Comparison of ENCODE assay signal across 8 mouse cellular contexts in the genomic region with DNA sequence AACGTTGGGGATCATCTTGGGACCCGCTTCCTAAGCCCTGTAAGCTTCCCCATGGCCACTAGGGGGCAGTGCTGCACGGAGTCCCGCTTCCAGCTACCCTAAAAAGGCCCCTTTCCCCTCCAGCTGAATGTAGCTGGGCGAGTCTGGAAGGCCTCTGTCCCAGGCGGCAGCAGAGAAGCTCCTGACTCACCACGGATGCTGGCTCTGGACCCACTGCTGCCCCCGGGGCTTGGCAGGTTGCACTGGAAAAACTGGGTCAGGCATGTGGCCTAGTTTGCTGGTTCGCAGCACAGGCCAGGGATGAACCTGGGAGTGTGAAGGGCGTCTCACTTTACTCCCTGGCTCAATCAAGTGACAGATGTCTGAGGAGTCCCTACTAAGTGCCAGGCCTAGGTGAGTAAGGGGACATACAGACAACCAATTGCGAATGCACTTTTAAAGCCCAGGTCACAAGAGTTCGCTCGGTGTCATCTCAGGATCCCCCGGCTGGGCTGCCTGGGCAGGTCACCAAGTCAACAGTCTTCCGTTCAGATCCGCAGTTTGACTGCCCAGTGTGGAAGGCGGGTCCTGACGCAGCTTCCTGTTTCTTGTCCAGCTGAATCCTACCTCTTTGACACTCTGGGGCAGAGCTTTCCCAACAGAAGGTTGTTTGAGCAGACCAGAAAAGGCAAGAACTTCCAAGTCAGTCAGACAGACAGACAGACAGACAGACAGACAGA. TPM values are rescaled to one million over a fixed set of nuclear protein-coding genes. Genes with fewer than 3 reads are reported as not detected.
DNase-seq lines count a peak whose midpoint lies in the region; ATAC-seq and TF ChIP-seq lines count a peak whose summit lies in the region.

No protein-coding gene starts in this region.

- peak overlapping the region; percentile 69 for H3K9ac ChIP-seq in MEL (ENCODE audit: control insufficient read depth, low read depth, low read length, poor library complexity, severe bottlenecking)
- H3K9ac ChIP-seq in lung, postnatal 0 days (replicated peaks; ENCODE audit: low read depth): no peak overlapping the region

- no peak for TF ChIP-seq EP300 in MEL (IDR thresholded peaks at IDR 0.05; ENCODE audit: low read depth in 1 of 2, low read length in 2 of 2)
- TF ChIP-seq EP300 in lung, postnatal 0 days (IDR thresholded peaks at IDR 0.05): peak; percentile 55

- peak; percentile 99 for TF ChIP-seq RAD21 in MEL (IDR thresholded peaks at IDR 0.05; ENCODE audit: low read depth, low read length)

- peak; percentile 92 for ATAC-seq in lung, postnatal 0 days

- DNase-seq in MEL (ENCODE audit: low read depth, low spot score): peak; percentile 93
- peak; percentile 87 to 90 for DNase-seq in cerebellum, adult 18-20 months
- peak; percentile 91 for DNase-seq in forelimb bud, embryonic 11.5 days (ENCODE audit: low read depth, low spot score)
- peak; percentile 96 for DNase-seq in heart, postnatal 4 days
- peak; percentile 67 for DNase-seq in layer of hippocampus, adult 9-11 months
- peak; percentile 95 for DNase-seq in lung, postnatal 0 days (ENCODE audit: low spot score)
- DNase-seq in ovary, postnatal 10 days (ENCODE audit: low spot score): peak; percentile 91
- peak; percentile 68 to 91 for DNase-seq in thymus, postnatal 10 days (ENCODE audit: low spot score in 2 of 2)

- TF ChIP-seq CTCF in MEL (IDR thresholded peaks at IDR 0.05 in 2 of 3, conservative IDR thresholded peaks at IDR 0.05 in 1 of 3; ENCODE audit: control insufficient read depth in 1 of 3, insufficient read depth in 1 of 3, low read depth in 2 of 3, low read length in 3 of 3, poor library complexity in 1 of 3, severe bottlenecking in 1 of 3): peak; percentile 98 to 100 (median 99)
- peak; percentile 94 for TF ChIP-seq CTCF in lung, postnatal 0 days (IDR thresholded peaks at IDR 0.05)

- peak in 1 of 2 experiments; percentile 11; a peak in 1 of 4 replicates for TF ChIP-seq POLR2A in MEL (IDR thresholded peaks at IDR 0.05; ENCODE audit: control insufficient read depth in 1 of 2, insufficient read depth in 1 of 2, low read depth in 1 of 2, low read length in 2 of 2, poor library complexity in 1 of 2)

- H3K9me3 ChIP-seq in MEL (replicated peaks; ENCODE audit: insufficient read depth, low read length): no peaks in the 10 kb centered on the region
- no peaks in the 10 kb centered on the region for H3K9me3 ChIP-seq in lung, postnatal 0 days (ENCODE audit: low read length)

- H3K27ac ChIP-seq in MEL (ENCODE audit: control insufficient read depth, low read depth, low read length): no peak overlapping the region
- H3K27ac ChIP-seq in lung, postnatal 0 days (ENCODE audit: low read length): peak overlapping the region; percentile 58

- H3K27me3 ChIP-seq in MEL (ENCODE audit: control insufficient read depth in 1 of 2, insufficient read depth in 2 of 2, low read length in 2 of 2): no peaks in the 10 kb centered on the region
- no peaks in the 10 kb centered on the region for H3K27me3 ChIP-seq in lung, postnatal 0 days (replicated peaks; ENCODE audit: insufficient read depth, low read length)

- H3K4me1 ChIP-seq in MEL (ENCODE audit: control insufficient read depth in 1 of 2, insufficient read depth in 2 of 2, low read length in 2 of 2): peaks cover 3 to 11% of the 10 kb centered on the region in 2 experiments; a peak in 3 of 4 replicates
- no peaks in the 10 kb centered on the region for H3K4me1 ChIP-seq in lung, postnatal 0 days (ENCODE audit: insufficient read depth, low read depth, low read length)

- H3K4me2 ChIP-seq in lung, postnatal 0 days (replicated peaks; ENCODE audit: low read depth, low read length): no peak overlapping the region

- no peaks in the 10 kb centered on the region for H3K79me2 ChIP-seq in MEL (ENCODE audit: control insufficient read depth, insufficient read depth, low read length, poor library complexity)

- H3K36me3 ChIP-seq in MEL (ENCODE audit: control insufficient read depth in 1 of 2, insufficient read depth in 2 of 2, low read length in 2 of 2): peaks cover 0 to 5% of the 10 kb centered on the region in 2 experiments; a peak in 2 of 4 replicates
- H3K36me3 ChIP-seq in lung, postnatal 0 days (ENCODE audit: insufficient read depth, low read length): no peaks in the 10 kb centered on the region

- 23% methylated on average over 18 of the region's 18 CpGs for WGBS in lung, postnatal 0 days

- H3K4me3 ChIP-seq in MEL (ENCODE audit: control insufficient read depth in 1 of 2, insufficient read depth in 1 of 2, low read depth in 2 of 2, low read length in 2 of 2): peak overlapping the region in 1 of 2 experiments; percentile 38; a peak in 2 of 4 replicates
- H3K4me3 ChIP-seq in lung, postnatal 0 days (ENCODE audit: low read depth, low read length): no peak overlapping the region

TF ChIP-seq in MEL, 35 proteins besides CTCF, POLR2A, EP300 and RAD21:
- TF ChIP-seq POLR2AphosphoS2 (IDR thresholded peaks at IDR 0.05; ENCODE audit: low read length): no peak
- TF ChIP-seq UBTF (IDR thresholded peaks at IDR 0.05; ENCODE audit: borderline replicate concordance, insufficient read depth, low read depth, low read length): no peak
- no peak for TF ChIP-seq RCOR1 (IDR thresholded peaks at IDR 0.05; ENCODE audit: low read depth, low read length)
- no peak for TF ChIP-seq E2F4 (IDR thresholded peaks at IDR 0.05; ENCODE audit: borderline replicate concordance, low read depth, low read length)
- TF ChIP-seq MAZ (IDR thresholded peaks at IDR 0.05; ENCODE audit: low read depth, low read length): 0 out of 2 replicates have a peak, but pooled peaks have one; percentile 56
- peak; percentile 36; the same call in 1 of the 2 replicates for TF ChIP-seq ETS1 (IDR thresholded peaks at IDR 0.05; ENCODE audit: low read depth, low read length)
- TF ChIP-seq MEF2A (IDR thresholded peaks at IDR 0.05; ENCODE audit: extremely low read depth, insufficient replicate concordance, low read depth, low read length, poor library complexity, severe bottlenecking): no peak
- peak; percentile 63 for TF ChIP-seq ZKSCAN1 (IDR thresholded peaks at IDR 0.05; ENCODE audit: low read depth, low read length)
- TF ChIP-seq MXI1 (IDR thresholded peaks at IDR 0.05; ENCODE audit: low read depth, low read length): no peak; the same call in 1 of the 2 replicates
- 0 out of 2 replicates have a peak, but pooled peaks have one; percentile 11 for TF ChIP-seq TCF12 (IDR thresholded peaks at IDR 0.05; ENCODE audit: low read depth, low read length)
- peak; percentile 98 for TF ChIP-seq ZC3H11A (IDR thresholded peaks at IDR 0.05; ENCODE audit: low read depth, low read length)
- no peak for TF ChIP-seq MYB (IDR thresholded peaks at IDR 0.05; ENCODE audit: low read depth, low read length)
- 0 out of 2 replicates have a peak, but pooled peaks have one; percentile 16 for TF ChIP-seq HCFC1 (IDR thresholded peaks at IDR 0.05; ENCODE audit: low read depth, low read length)
- TF ChIP-seq MYC (IDR thresholded peaks at IDR 0.05; ENCODE audit: low read depth, low read length): no peak
- TF ChIP-seq NELFE (IDR thresholded peaks at IDR 0.05; ENCODE audit: low read depth, low read length): peak; percentile 42
- no peak for TF ChIP-seq CHD1 (IDR thresholded peaks at IDR 0.05; ENCODE audit: low read depth, low read length)
- no peak for TF ChIP-seq BHLHE40 (IDR thresholded peaks at IDR 0.05; ENCODE audit: borderline replicate concordance, low read depth, low read length)
- TF ChIP-seq SIN3A (IDR thresholded peaks at IDR 0.05; ENCODE audit: low read length): peak; percentile 23; the same call in 1 of the 2 replicates
- no peak for TF ChIP-seq ZNF384 (IDR thresholded peaks at IDR 0.05; ENCODE audit: low read depth, low read length)
- TF ChIP-seq GATA1 (IDR thresholded peaks at IDR 0.05; ENCODE audit: low read depth, low read length): no peak
- no peak for TF ChIP-seq USF2 (IDR thresholded peaks at IDR 0.05; ENCODE audit: borderline replicate concordance in 1 of 2, insufficient read depth in 1 of 2, low read depth in 1 of 2, low read length in 2 of 2)
- no peak for TF ChIP-seq ZMIZ1 (IDR thresholded peaks at IDR 0.05; ENCODE audit: low read depth, low read length)
- TF ChIP-seq POLR2AphosphoS5 (IDR thresholded peaks at IDR 0.05; ENCODE audit: borderline replicate concordance, low read depth, low read length): no peak
- no peak for TF ChIP-seq KAT2A (conservative IDR thresholded peaks at IDR 0.05; ENCODE audit: low read depth, low read length)
- peak; percentile 99 for TF ChIP-seq SMC3 (IDR thresholded peaks at IDR 0.05; ENCODE audit: low read depth, low read length)
- 0 out of 2 replicates have a peak, but pooled peaks have one; percentile 51 for TF ChIP-seq TBP (IDR thresholded peaks at IDR 0.05; ENCODE audit: low read depth, low read length)
- no peak for TF ChIP-seq USF1 (IDR thresholded peaks at IDR 0.05; ENCODE audit: low read depth, low read length)
- no peak for TF ChIP-seq GABPA (IDR thresholded peaks at IDR 0.05; ENCODE audit: low read depth, low read length)
TF ChIP-seq in MEL: peak in this region for 10.

RNA-seq across cellular contexts. Expression of gene Wsb1, which starts 29.8 kb away (rescaled TPM):
- total RNA-seq in MEL (2012; rRNA removed): 48.8 and 56.2 TPM in 2 replicates
- polyA plus RNA-seq in MEL (2012; ENCODE audit: insufficient read depth in 1 of 2, insufficient read length in 2 of 2, low read depth in 1 of 2, low replicate concordance in 2 of 2, missing spikeins in 1 of 2): 10 to 100 TPM; 57.0 to 90.9 TPM
- total RNA-seq in heart, postnatal 4 days (2021): 10 to 100 TPM; 67.1 to 82.1 TPM
- polyA plus RNA-seq in lung, postnatal 0 days (2015; fragmentation: Nextera tagmentation; extraction: Ambion mirVana): 134 and 144 TPM in 2 replicates
